Mouse (Mus musculus) limb, embryonic 11.5 days (tissue): ENCODE data around the gene Maip1. TPM values are rescaled to one million over a fixed set of nuclear protein-coding genes. Genes with fewer than 3 reads are reported as not detected.

Experiments
- ATAC-seq: fragments of 200-750 bp; cut with Nextera tagmentation; 2 replicates; pipeline ENCODE4 v1.8.0; 2017; ENCODE audit warnings: low read depth; ENCODE audit not compliant: insufficient number of reproducible peaks, low FRiP score, low TSS enrichment
- DNase-seq: peaks from one replicate; pipeline ENCODE4 v3.0.0-alpha.2; 2015; ENCODE audit warnings: low spot score
- H3K27ac ChIP-seq: fragments of 300-500 bp; sonication (generic); replicated peaks from 2 replicates; pipeline ENCODE4 v1.5.1; 2014; ENCODE audit warnings: low read depth, mild to moderate bottlenecking, low read length
- H3K27me3 ChIP-seq: fragments of 300-500 bp; sonication (generic); 2 replicates; pipeline ENCODE4 v1.6.1; 2014; ENCODE audit warnings: mild to moderate bottlenecking, low read length, mixed read lengths; ENCODE audit not compliant: control insufficient read depth, insufficient read depth
- H3K36me3 ChIP-seq: fragments of 300-500 bp; sonication (generic); 2 replicates; pipeline ENCODE4 v1.6.1; 2014; ENCODE audit warnings: mild to moderate bottlenecking, low read length, moderate library complexity, mixed read lengths; ENCODE audit not compliant: control insufficient read depth, insufficient read depth
- H3K4me1 ChIP-seq: fragments of 300-500 bp; sonication (generic); 2 replicates; pipeline ENCODE4 v1.6.1; 2014; ENCODE audit warnings: low read length, mixed read lengths; ENCODE audit not compliant: control insufficient read depth, insufficient read depth
- H3K4me2 ChIP-seq: fragments of 300-500 bp; sonication (generic); 2 replicates; pipeline ENCODE4 v1.6.1; 2014; ENCODE audit warnings: low read depth, mild to moderate bottlenecking, moderate library complexity; ENCODE audit not compliant: severe bottlenecking
- H3K4me3 ChIP-seq: fragments of 300-500 bp; sonication (generic); 2 replicates; pipeline ENCODE4 v1.5.1; 2014; ENCODE audit warnings: low read depth, low read length
- H3K9ac ChIP-seq: fragments of 300-500 bp; sonication (generic); 2 replicates; pipeline ENCODE4 v1.6.1; 2014; ENCODE audit warnings: mild to moderate bottlenecking, low read length
- H3K9me3 ChIP-seq: fragments of 300-500 bp; sonication (generic); 2 replicates; pipeline ENCODE4 v1.6.1; 2016; ENCODE audit warnings: low read length; ENCODE audit not compliant: control insufficient read depth
- WGBS: fragments of 180-500 bp; shearing (Covaris S2); extraction: QIAGEN DNeasy Blood & Tissue Kit; methylation state at CpG from one replicate; pipeline ENCODE4 v1.1.7; 2014; 5-methylcytosine and 5-hydroxymethylcytosine counted together
- polyA plus RNA-seq: library from polyadenylated mRNA; unstranded; fragments of >200 nt; fragmentation: Nextera tagmentation; extraction: Ambion mirVana; gene quantifications from 2 replicates; pipeline ENCODE4 v1.2.1, GENCODE M21; 2014

Gene Maip1
- polyA plus RNA-seq, 1 experiment from 2014 or later, result 21.2 TPM

DNA sequence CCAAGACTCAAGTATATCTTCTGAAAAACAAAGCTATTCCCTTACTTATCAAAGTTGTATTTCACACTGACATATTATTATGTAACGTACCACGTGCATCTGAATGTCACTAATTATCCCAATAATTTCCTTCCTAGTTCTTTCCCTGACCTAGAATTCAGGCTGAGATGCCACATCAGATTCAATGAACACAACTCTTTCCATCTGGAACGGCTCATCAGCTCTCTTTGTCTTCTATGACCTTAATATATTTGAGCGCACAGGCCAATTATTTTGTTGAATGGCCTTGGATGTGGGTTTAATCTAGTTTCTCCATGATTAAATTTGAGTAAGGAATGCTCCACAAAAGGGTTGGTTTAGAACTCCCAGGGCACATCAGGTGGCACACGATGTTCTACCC lies 4.0 kb upstream of the Maip1 start:
- 94% methylated on average over 5 of the region's 5 CpGs for WGBS
- H3K36me3 ChIP-seq, result no peaks in the 10 kb centered on the region; the same call in 1 of the 2 replicates

GRCm38 (mm10) chr1:57408994-57409393 lies 2.9 kb downstream of the Maip1 start:
- 94% methylated on average over 2 of the region's 2 CpGs for WGBS
- no peak overlapping the region for H3K4me2 ChIP-seq
- ATAC-seq, result no peak

More for the DNA sequence above, 4.0 kb upstream of the Maip1 start:
- Histone ChIP-seq H3K4me3 (no peak overlapping the region), H3K9me3 (no peaks in the 10 kb centered on the region), H3K4me2 (no peak overlapping the region), H3K27ac (no peak overlapping the region), H3K4me1 (0 out of 2 replicates have a peak, but pooled peaks cover 3% of the 10 kb centered on the region), H3K27me3 (no peaks in the 10 kb centered on the region), H3K9ac (no peak overlapping the region)
- no peak for ATAC-seq
- no peak for DNase-seq

DNA sequence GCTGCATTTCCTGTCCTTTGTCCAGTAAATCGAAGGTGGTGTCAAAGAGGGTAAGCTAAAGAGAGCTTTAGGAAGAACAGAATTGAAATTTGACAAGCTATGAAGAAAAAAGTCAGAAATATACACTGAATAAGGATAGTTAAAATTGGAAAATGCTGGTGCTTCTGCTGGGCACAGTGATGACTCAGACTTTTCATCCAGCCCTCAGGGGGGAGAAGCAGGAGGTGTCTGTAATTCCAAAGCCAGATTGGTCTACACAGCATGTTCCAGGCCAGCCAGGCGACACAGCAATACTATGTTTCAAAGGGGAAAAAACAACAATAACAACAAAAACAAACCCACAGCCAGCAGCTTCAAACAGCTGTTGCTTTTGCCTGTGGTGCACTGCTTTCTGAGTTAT lies 7.3 kb downstream of the Maip1 start:
- no peak overlapping the region for H3K27ac ChIP-seq
- peaks cover 7% of the 10 kb centered on the region; the same call in 1 of the 2 replicates for H3K36me3 ChIP-seq
- H3K4me1 ChIP-seq, result 0 out of 2 replicates have a peak, but pooled peaks cover 2% of the 10 kb centered on the region

More at GRCm38 (mm10) chr1:57408994-57409393, 2.9 kb downstream of the Maip1 start:
- DNase-seq, result no peak
- Histone ChIP-seq H3K9me3 (no peaks in the 10 kb centered on the region), H3K4me3 (no peak overlapping the region), H3K27ac (no peak overlapping the region), H3K27me3 (no peaks in the 10 kb centered on the region), H3K36me3 (peaks cover 3% of the 10 kb centered on the region; the same call in 1 of the 2 replicates), H3K9ac (no peak overlapping the region), H3K4me1 (peaks cover 12% of the 10 kb centered on the region; the same call in 1 of the 2 replicates)

DNA sequence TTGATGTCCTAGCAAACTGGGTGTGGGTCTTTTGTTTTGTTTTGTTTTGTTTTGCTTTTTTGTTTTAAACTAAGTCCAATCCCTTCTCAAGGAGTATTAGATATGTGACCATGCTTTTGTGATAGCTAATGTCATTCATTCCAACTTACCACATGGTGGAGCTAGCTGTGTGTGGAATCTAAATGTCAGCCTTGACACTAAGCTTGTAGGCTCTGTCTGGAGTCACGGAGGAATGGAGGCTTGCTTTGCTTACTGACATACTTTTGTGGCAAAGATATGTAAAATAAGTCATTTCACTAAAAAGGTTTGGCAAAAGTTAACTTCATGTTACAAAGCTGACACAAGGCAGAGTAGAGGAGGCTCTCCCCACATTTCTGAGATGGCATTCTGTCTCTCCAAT lies 17.6 kb downstream of the Maip1 start:
- ATAC-seq (no peak), DNase-seq (no peak)
- Histone ChIP-seq H3K4me2 (no peak overlapping the region), H3K9ac (no peak overlapping the region), H3K27me3 (no peaks in the 10 kb centered on the region), H3K4me3 (no peak overlapping the region), H3K27ac (no peak overlapping the region), H3K9me3 (no peaks in the 10 kb centered on the region), H3K4me1 (no peaks in the 10 kb centered on the region), H3K36me3 (no peaks in the 10 kb centered on the region)
- 30% methylated on average over 1 of the region's 1 CpGs for WGBS

More for the DNA sequence above, 7.3 kb downstream of the Maip1 start:
- no peak overlapping the region for H3K4me2 ChIP-seq
- H3K9ac ChIP-seq, result no peak overlapping the region
- no peaks in the 10 kb centered on the region for H3K9me3 ChIP-seq
- ATAC-seq (no peak), DNase-seq (no peak)
- H3K4me3 ChIP-seq, result no peak overlapping the region
- WGBS, result 87% methylated on average over 2 of the region's 2 CpGs
- H3K27me3 ChIP-seq, result no peaks in the 10 kb centered on the region

DNA sequence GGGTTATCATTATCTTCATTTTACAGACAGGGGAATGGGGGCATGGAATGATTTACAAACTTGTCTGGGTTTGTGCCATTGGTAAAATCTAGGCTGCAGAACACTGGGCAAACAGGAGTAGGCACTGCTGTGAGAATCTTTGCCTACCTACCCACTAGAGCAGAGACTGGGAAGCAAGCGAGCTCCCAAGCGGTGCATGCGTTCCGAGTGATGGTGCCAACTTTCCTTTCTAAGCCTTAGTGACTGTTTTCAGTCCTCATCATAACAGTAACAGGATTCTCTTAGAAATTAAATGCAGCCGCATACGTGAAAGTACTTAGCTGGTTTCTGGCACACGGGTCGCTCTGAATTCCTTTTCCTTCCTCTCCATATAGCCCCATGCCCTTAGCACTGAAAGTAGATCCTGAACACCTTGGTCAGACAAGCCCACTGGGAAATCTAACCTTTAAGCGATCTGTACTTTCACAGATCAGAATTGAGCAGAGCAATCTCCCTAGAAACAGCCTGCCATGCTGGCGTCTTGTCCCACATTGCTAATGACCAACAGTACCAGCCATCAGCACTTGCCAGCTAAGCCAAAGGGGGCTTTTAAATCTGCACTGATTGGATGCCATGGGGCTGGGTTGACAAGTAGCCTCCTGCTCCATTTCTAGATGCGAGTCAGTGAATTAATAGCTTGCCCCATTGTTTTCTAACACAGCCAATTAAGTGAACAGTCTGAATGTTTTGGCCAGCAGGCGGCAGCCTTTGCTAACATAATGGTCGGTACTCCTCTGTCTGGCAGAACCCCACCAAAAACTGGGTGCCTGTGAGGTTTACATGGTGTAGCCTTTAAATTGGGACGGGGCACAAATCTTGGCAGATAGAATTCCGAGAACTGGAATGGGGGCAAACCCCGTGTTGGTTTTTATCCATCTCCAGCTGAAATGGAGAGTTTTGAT lies 22.5 kb downstream of the Maip1 start:
- no peaks in the 10 kb centered on the region for H3K9me3 ChIP-seq
- peaks cover 4% of the 10 kb centered on the region; the same call in 1 of the 2 replicates for H3K4me1 ChIP-seq
- no peak overlapping the region for H3K4me3 ChIP-seq
- ATAC-seq, result peak; percentile 81; the same call in 1 of the 2 replicates
- no peak overlapping the region for H3K4me2 ChIP-seq
- no peak overlapping the region for H3K9ac ChIP-seq
- H3K27me3 ChIP-seq, result no peaks in the 10 kb centered on the region
- DNase-seq, result peak; percentile 94
- H3K36me3 ChIP-seq, result no peaks in the 10 kb centered on the region
- 56% methylated on average over 16 of the region's 16 CpGs for WGBS
- H3K27ac ChIP-seq, result no peak overlapping the region

- 8% methylated on average over 12 of the region's 12 CpGs for WGBS
- DNase-seq (peak; percentile 45), ATAC-seq (no peak)
- Histone ChIP-seq H3K9me3 (no peaks in the 10 kb centered on the region), H3K36me3 (no peaks in the 10 kb centered on the region), H3K4me2 (peak overlapping the region; percentile 33; the same call in 1 of the 2 replicates), H3K27ac (no peak overlapping the region), H3K4me3 (no peak overlapping the region), H3K27me3 (no peaks in the 10 kb centered on the region), H3K9ac (no peak overlapping the region), H3K4me1 (peaks cover 4% of the 10 kb centered on the region; the same call in 1 of the 2 replicates)
These were observed 23.8 kb downstream of the Maip1 start for GRCm38 (mm10) chr1:57429786-57430483.

DNA sequence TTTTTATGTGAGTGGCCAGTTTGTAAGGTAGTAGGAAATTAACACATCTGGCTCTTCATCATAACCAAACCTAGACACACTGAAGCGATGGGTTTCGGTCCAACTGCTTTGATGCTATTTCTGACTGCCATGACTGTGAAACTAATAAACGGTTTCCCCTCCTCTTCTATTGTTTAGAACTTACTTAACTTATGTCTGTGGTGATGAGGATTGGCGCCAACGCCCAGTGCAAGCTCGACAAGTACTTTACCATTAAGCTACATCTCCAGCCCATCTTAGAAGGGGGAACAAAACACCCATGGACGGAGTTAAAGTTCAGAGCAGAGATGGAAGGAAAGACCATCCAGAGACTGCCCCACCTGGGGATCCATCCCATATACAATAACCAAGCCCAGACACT lies 27.0 kb downstream of the Maip1 start:
- Histone ChIP-seq H3K4me1 (peaks cover 7% of the 10 kb centered on the region; the same call in 1 of the 2 replicates), H3K27ac (no peak overlapping the region), H3K9ac (no peak overlapping the region), H3K27me3 (no peaks in the 10 kb centered on the region), H3K9me3 (no peaks in the 10 kb centered on the region), H3K36me3 (no peaks in the 10 kb centered on the region), H3K4me2 (no peak overlapping the region), H3K4me3 (no peak overlapping the region)
- no peak for ATAC-seq
- no peak for DNase-seq
- WGBS, result 91% methylated on average over 7 of the region's 7 CpGs

- Histone ChIP-seq H3K27ac (peak overlapping the region; percentile 1; the same call in 1 of the 2 replicates), H3K9ac (no peak overlapping the region), H3K4me1 (peaks cover 10% of the 10 kb centered on the region), H3K27me3 (no peaks in the 10 kb centered on the region), H3K4me2 (0 out of 2 replicates have a peak overlapping the region, but pooled peaks have one; percentile 1), H3K9me3 (no peaks in the 10 kb centered on the region), H3K4me3 (no peak overlapping the region), H3K36me3 (no peaks in the 10 kb centered on the region)
- 68% methylated on average over 9 of the region's 9 CpGs for WGBS
- peak; percentile 20 for DNase-seq
- ATAC-seq, result no peak
These were observed 30.3 kb downstream of the Maip1 start for GRCm38 (mm10) chr1:57436408-57436807.
